Mouse (Mus musculus): ENCODE measurements around the gene H13.
A peak's percentile ranks its signal among the peaks of the same experiment; 100 is the strongest.

H13 gene

DNA sequence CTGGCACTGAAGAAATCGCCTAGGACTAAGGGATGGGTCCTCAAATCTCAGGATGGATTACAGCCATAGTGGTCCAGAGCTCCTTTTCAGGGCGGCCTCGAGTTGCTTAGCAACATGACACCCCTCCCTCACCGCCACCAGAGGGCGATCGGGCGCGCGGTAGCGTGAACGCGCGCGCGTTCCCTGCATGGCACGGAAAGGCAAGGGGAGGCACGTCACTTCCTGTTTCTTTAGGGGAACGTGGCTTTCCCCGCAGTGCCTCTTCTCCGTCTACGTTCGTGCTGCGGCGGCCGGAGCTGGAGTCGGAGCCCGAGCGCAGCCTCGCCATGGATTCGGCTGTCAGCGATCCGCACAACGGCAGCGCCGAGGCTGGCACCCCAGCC lies at the start of gene H13:
Gene H13 (plus strand): TSS at position 206 of the 383 bp plus-strand sequence.
- DNase-seq (ENCODE audit: low spot score), result peak; percentile 92

DNA sequence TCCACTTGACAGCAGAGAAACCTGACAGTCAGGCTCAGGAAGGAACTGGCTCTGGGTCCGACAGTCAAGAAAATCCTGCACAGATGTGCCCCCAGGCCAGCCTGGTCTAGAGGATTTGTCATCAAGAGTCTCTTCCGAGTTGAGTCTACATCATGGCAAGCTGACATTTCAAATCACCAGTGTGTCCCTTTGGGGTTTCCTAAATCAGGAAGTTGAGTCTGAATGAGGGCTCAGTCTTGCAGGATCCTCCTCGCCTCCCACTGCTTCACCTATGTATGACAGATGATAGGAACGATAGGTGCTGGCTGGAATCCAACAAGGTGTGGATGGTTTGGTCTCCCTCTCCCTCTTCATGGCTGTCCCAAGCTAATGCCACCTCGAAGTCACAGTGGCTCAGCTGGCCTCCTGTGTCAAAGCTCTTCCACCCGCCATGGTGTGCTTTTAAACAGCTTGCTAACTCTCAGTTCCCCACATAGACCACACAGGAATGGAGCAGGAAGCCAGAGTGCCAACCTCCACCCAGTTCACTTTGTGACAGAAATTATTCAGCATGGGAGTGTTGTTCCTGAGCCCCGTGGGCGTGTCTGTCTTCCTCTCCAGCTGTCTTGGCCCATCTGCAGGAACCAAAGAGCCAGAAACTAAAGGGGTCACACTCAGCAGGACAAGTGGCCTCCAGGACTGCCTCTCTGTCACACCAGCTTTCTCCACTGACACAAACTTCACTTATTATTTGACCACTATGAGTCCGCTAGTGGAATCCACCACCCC lies 48.7 kb upstream of the H13 start:
- peak; percentile 21 for DNase-seq (ENCODE audit: low spot score)

DNA sequence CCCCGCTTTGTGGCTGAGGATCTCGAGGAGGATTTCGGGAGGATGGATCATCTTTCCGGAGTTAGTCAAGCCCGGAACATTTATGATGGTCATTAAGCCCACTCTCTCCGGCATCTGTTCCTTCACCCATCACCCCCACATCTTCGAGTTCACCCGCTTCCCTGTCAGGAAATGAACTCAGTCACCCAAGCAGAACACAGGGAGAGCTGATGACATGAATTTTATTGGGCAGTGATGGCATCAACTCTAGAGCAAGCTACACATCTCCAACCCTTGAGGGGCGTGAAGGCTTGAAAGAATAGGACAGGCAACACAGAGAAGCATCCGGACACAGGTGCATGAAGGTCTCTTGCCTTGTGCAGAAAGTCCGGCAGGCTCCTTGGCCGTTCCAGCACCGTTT lies 47.1 kb upstream of the H13 start:
- DNase-seq (ENCODE audit: low spot score), result no peak

DNA sequence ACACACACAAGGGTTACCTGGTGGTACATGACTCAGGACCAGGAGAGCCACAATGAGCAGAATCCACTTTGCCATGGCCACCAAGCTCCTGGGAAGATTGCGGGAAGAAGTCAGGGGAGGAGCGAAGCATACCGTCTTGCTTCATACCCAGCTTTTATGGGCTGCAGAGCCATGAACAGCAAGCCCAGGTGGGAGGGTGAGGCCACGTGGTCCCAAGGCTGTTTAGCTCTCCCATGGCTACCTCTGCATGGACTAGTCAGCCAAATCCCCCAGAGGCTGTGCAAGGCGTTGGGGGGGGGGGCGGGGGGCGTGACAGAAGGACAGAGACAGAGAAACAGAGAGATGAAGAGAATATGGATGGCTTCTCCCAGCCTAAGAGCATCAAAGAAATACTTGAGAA lies 46.3 kb upstream of the H13 start, which contains the start of gene Defb25:
Gene Defb25 (minus strand): TSS at position 101 of the 400 bp plus-strand sequence.
- DNase-seq (ENCODE audit: low spot score), result no peak

DNA sequence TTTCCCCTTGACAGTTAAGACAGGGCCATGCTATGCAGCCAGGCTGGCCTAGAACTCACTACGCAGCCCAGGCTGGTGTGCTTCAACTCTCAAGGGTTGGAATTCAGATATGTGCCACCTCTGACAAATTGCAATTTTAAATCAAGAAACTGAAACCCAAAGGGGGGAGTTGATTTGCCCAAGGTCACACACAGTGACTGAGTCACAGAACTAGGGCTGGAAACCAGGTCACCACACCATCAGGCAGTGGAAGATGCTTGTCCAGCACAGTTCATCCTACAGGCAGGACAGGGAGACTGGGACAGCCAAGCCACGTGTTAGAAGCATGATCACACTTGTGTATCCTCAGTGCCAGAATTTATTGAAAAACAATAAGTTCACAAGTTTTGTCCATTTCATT lies 44.7 kb upstream of the H13 start:
- no peak for DNase-seq (ENCODE audit: low spot score)

DNA sequence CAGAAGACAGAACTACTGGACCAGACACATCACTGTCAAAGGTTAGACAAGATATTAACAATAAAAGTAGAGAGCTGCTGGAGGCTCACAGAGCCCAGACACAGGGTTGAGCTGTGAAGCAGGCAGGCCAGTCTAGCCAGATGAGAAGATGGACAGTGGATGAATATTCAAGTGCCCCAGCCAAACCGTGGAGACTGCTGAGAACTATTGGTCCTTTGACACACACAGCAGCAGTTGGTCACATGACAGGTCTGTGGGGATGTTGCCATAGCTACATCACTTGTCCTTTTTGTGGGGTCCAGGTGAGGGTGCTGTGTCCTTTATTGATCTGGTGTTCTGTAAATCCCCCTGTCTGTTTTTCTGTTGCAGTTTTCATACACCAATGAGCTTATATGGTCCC lies 44.0 kb upstream of the H13 start:
- no peak for DNase-seq (ENCODE audit: low spot score)

DNA sequence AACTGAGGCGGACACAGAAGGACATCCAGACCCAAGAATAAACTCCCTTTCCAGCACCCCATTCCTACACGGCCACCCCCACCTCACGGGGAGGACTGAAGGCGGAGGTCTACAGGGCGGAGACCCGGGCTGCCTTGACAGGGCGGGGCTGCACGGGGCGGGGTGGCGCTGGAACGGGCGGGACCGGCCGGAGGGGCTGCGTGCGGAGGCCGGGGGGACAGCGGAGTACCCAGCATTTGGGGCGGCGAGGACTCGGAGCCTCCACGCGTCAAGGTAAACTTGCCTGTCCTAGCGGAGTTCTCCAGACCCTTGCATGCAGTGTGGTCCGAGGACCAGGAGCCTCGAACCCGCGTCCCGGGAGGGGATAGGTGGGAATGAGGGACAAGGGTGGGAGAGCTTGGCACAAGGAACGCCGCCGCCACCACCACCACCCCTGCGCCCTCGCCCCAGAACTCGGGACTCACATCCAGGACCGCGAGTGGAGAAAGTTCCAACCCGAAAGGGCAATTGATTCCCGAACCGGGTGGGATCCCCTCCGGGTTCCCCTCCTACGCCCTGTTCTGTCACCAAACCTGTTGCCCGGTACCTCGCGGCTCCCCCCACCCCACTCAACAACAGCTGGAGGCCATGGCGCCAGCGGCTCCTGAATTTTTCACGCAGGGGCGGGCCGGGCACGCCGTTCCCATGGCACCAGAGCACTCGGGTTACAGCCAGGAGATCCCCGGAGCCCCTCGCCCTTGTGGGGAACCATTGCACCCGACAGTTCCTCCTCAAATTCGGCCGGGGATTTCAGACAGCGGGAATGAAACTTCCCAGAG lies 42.3 kb upstream of the H13 start, which contains the start of gene Rem1:
Gene Rem1 (plus strand): TSS at position 178 of the 818 bp plus-strand sequence.
- no peak for DNase-seq (ENCODE audit: low spot score)

DNA sequence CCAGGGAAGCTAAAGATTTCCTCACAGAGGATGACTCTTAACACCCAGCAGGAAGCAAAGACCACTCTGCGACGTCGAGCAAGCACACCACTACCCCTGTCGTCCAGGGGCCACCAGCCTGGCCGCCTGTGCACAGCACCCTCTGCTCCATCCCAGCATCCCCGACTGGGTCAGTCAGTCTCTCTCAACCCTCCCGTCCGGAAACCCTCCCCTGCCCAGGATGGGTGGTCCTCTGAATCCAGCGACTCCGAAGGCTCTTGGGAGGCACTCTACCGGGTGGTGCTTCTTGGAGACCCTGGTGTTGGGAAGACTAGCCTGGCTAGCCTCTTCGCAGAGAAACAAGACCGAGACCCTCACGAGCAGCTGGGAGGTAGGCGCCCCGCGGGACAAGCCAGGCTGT lies 41.2 kb upstream of the H13 start:
- DNase-seq (ENCODE audit: low spot score), result no peak

DNA sequence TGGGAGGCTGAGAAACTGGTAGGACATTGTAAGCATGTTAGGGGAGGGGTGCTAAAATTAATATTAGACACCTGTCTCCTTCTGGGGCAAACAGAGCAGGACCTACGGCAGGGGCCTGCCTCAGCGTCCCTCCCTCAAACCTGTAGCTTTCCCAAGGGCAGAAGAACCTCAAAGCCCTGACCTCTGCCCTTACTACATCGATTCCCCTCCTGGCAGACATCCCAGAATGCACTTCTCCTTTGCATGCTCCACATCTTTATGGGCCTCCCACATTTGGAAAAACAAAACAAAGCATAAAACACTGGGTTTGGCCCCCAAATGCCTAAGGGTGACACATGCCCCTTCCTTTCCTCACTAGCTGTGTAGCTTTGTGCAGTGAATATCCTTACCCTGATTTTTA lies 40.0 kb upstream of the H13 start:
- DNase-seq (ENCODE audit: low spot score), result no peak

DNA sequence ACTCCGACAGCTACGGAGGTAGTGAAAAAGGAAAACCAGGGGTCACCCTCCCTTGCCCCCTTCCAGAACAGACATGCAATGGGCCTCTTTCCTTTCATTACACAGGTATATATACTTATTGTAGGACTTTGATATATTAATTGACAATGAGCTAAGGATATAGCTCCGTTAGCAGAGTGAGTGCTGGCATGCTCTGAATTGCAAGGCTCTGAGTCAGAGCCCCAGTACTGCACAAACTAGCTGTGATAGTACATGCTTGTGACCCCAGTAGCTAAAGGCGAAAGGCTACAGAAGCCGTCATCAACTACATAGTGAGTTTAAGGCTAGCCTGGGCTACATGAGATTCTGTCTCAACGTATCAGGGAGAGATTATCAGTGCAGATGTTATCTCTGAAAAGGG lies 39.4 kb upstream of the H13 start:
- DNase-seq (ENCODE audit: low spot score), result no peak

DNA sequence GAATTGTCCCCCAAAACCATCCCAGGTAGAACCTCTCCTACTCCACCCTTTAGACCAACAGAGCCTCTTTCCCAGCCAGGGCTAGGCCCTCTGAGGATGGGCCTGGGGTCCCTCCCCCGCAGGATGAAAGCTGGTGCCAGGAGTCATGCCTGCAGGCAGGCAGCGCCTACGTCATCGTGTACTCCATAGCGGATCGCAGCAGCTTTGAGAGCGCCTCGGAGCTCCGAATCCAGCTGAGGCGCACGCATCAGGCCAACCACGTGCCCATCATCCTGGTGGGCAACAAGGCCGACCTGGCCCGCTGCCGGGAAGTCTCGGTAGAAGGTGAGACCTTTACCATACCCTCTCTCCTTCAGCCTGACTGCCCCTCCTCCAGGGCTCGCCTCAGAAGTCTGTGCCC lies 35.9 kb upstream of the H13 start:
- DNase-seq (ENCODE audit: low spot score), result no peak

DNA sequence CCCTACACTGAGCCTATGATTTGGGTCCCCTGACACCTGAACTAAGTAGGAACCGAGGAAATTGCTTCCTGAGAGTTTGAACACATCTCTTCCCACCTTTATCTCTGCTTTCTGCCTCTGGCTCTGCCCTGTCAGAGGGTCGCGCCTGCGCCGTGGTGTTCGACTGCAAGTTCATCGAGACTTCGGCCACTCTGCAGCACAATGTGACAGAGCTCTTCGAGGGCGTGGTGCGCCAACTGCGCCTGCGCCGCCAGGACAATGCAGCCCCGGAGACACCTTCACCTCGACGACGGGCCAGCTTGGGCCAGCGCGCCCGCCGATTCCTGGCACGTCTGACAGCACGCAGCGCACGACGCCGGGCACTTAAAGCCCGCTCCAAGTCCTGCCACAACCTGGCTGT lies 35.0 kb upstream of the H13 start:
- DNase-seq (ENCODE audit: low spot score), result no peak

DNA sequence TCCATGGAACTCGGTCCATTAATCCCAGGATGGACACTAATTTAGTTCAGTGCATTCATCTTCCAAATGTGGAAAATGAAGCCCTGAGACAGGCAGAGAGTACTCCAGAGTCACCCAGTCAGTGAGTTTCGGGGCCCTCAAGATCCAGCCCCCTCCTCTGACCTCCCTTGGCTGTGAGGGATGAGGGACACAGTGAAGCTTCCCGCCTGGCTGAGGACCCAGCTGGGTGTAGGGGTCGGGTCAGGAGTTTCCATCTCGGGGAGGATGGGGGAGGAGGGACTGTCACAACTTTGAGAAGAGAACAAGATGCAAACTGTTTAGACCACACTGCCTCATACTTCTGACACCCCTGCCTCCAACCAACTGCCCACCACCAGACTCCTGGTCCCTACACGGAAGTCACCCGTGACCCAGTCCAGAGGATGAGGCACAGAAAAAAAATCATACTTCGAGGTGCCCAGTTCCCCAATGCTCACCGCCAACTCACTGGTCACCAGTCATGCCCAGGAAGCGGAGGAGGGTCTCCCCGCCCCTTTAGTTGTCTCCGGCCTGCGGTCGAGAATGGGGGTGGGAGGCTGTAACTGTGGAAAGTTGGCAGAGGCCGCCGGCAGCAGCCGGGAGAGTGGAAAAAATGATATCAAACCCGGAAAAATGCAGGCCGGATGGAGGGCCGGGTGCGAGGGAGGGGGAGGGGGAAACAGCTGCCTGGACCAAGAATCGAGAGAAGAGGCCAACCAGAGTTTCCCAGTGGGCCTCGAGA lies 32.8 kb upstream of the H13 start:
- no peak for DNase-seq (ENCODE audit: low spot score)

DNA sequence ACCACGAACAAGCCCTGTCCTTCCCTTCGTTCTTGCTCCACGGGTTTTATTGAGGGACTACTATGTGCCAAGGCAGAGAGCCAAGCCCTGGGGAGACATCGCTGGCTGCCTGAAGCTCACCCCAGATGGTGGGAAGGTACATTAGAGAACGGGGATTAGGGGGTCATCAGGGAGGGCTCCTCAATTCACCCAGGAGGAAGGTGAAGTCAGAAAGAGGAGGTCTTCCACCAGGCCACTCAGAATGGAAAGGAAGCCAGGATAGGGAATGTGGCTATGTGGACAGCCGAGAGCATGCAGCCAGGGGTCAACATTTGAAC lies 32.3 kb upstream of the H13 start:
- no peak for DNase-seq (ENCODE audit: low spot score)

DNA sequence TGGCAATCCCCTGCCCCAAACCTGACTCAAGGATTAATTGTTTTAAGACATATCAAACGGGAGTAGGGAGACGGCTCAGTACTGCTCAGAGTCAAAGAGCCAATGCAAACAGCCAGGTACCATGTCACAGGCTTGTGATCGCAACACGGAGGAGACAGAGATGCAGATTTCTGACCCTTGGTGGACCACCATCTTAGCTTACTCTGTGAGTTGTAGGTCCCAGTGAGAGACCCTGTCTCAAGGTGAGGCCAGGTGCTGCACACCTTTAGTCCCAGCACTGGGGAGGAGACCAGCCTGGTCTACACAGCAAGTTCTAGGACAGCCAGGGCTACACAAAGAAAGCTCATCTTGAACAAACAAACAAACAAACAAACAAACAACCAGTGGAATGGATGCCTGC lies 31.9 kb upstream of the H13 start:
- no peak for DNase-seq (ENCODE audit: low spot score)

DNA sequence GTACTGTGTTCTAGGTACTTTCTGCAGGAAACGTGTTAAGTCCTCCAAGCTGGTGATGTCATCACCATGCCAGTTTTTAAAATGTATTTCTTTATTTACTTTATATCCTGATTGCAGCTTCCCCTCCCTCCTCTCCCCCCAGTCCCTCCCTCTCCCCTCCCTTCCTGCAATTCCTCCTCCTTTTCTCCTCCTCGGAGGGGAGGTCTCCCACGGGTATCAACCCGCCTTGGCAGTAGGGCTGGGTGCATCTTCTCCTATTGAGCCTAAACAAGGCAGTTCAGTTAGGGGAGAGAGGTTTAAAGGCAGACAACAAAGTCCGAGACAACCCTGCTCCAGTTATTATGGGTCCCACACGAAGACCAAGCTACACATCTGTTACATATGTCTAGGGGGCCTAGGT lies 30.4 kb upstream of the H13 start:
- DNase-seq (ENCODE audit: low spot score), result no peak

DNA sequence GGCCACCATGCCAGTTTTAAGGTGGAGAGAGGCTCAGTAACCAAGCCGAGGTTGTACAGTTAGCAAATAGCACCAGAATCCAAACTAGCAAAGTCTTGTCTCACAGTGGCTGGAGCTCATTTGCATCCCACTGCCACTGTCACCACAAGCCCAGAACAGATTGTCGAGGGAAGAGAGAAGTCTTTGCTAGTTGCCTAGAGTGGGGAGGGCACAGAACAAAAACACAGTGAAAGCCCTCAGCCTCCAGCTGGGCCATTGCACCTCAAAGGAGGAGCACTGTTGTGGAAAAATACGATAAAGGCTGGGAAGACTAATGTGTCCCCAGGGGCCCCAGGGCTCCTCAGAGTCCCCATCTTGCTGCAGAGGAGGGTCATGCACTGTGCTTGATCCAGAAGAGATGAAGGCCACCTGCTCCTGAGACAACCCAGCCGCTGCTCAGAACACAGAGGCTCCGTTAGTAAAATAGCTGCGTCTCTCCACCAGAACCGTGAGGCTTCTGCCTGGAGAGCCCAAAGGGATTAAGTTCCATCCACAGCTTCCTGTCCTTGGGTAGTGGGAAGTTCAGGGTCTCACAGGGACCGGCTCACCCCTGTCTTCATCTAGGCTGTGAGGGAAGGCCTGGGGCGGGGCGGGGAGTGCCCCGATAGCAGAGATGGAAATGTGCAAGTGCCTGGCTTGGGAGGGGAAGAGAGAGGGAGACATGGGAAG lies 29.7 kb upstream of the H13 start:
- DNase-seq (ENCODE audit: low spot score), result no peak

DNA sequence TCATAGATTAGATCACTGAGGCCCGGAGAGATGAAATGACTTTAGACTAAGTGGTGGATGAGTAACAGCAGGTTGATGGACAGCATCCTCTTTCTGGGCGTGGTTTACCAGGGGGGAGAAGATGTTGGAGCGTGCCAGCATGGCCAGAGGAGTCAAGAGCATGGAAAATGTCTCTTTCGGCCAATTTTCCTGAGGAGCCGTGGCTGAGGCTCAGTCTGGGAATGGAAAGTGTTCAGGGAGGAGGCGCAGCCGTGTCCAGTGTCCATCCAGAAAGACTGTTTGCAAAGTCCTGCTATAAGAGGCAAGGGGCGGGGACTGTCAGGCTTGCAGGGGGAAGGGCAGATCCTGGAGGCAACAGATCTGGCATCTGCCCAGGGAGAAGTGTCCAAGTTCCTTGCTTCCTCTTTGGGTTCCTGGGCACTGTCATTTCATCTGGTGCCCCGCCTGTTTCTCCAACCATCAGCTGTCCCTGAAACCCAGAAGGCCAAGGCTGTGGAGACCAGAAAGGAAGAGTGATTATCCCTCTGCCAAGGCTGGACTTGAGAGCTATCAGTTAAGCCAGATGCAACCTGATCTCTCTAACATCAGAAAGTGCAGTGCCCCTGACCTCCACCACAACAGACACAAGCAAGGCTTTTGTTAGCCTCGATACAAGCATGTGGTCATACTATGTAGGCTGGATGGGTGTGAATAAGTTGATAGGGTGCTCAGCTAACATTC lies 16.2 kb upstream of the H13 start:
- DNase-seq (ENCODE audit: low spot score), result no peak

DNA sequence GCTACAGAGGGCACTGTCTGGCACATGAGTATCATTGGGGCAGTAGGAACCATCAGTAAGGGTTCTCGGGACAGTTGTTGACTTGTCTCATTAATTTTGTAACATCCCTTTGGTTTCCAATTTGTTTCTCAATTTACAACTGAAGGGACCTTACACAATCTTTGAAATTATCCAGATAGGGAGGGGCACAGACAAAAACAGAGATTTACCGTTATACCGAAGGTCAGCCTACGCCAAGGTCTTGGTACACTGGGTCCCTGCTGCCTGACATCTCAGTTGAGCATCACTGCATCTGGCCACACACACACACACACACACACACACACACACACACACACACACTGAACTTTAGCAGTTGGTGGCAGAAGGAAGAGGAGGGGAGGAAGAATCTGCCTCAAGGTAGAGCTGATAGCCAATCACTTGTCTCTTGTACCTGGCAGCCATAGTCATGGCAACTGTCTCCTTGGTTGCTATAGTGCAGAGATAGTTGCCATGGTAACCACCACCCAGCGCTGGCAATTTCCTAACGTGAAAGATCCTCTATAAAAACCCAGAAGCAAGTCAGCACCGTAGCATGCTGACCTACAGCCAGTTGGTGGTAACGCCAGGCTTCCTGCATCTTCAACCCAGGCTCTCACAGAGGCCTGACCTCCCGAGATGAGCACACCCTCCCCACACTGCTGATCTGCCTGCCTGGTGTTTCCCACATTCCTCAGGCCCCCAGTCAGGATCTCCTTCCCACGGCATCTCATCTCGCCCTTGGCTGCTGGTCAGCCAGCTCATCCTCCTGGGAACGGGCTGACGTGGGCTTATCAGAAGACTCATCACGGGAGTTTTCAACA lies 15.2 kb upstream of the H13 start:
- peak; percentile 75 for DNase-seq (ENCODE audit: low spot score)

DNA sequence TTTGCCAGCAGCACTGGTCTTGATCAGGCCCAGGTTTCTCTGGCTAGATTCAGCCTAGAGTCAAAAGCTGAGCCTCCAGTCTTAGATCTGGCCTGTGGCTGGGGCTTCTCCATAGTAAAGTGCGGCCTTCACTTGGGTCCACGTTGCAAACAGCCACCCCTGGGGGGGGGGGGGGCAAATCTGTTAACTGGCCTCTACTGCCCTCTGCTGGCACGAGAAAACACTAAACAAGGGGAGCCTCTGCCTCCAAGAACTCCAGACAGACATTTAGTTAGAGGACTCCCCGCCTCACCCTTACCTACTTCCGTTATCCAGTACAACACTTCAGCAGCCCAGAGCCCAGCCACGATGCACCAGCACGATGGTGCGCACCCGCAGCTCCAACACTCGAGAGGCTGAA lies 11.9 kb upstream of the H13 start:
- DNase-seq (ENCODE audit: low spot score), result no peak

DNA sequence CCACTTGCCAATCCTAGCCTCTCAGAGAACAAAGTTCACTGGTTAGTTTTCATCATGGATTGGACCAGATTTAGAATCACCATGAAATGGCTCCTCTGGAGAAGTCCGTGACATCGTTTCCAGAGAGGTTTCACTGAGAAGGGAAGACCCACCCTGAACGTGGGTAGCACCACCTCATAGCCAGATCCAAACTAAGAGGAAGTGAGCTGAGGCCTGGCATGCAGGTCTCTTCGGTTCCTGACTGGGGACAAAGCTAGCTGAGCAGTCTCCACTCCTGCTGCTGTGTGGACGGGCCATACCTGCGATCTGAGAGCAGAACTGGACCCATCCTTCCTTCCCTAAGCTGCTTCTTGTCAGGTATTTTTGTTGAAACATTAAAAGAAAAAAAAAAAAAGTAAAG lies 8.1 kb upstream of the H13 start:
- no peak for DNase-seq (ENCODE audit: low spot score)

Measured in layer of hippocampus, adult 11-12 months (tissue).